Mouse (Mus musculus): ENCODE results near the gene Efna2. TPM values are rescaled to one million over a fixed set of nuclear protein-coding genes. Genes with fewer than 3 reads are reported as not detected.
A peak's percentile ranks its signal among the peaks of the same experiment; 100 is the strongest.

The Efna2 gene
- polyA plus RNA-seq (2014; fragmentation: Nextera tagmentation; extraction: Ambion mirVana): 48.8 and 50.7 TPM in 2 replicates

- Histone ChIP-seq H3K27ac (ENCODE audit: low read depth, low read length) (peak within 1 kb of the TSS; percentile 19; the same call in 1 of the 2 replicates), H3K36me3 (ENCODE audit: control insufficient read depth, insufficient read depth, low read length) (no peaks in the 10 kb centered on the region), H3K4me1 (replicated peaks; ENCODE audit: control insufficient read depth, insufficient read depth, low read length) (peaks cover 11% of the 10 kb centered on the region; the same call in 1 of the 2 replicates), H3K9me3 (ENCODE audit: control insufficient read depth, low read length) (no peaks in the 10 kb centered on the region), H3K9ac (ENCODE audit: low read length) (peak within 1 kb of the TSS; percentile 97), H3K27me3 (ENCODE audit: control insufficient read depth, insufficient read depth, low read length) (no peaks in the 10 kb centered on the region), H3K4me3 (ENCODE audit: low read depth, low read length) (peak within 1 kb of the TSS; percentile 85), H3K4me2 (ENCODE audit: low read depth, low read length, severe bottlenecking) (peak within 1 kb of the TSS; percentile 59)
- 2% methylated on average over 66 of the region's 106 CpGs for WGBS
- DNase-seq (ENCODE audit: low spot score) (peak; percentile 83), ATAC-seq (replicated peaks; ENCODE audit: low FRiP score) (peak; percentile 85)
Observed at GRCm38 (mm10) chr10:80179068-80180051, at the start of gene Efna2. Efna2 (plus strand) TSS chr10:80179482.

- ATAC-seq (replicated peaks; ENCODE audit: low FRiP score) (no peak), DNase-seq (ENCODE audit: low spot score) (no peak)
- H3K27ac ChIP-seq (ENCODE audit: low read depth, low read length): no peak overlapping the region
- no peaks in the 10 kb centered on the region for H3K9me3 ChIP-seq (ENCODE audit: control insufficient read depth, low read length)
- H3K4me1 ChIP-seq (replicated peaks; ENCODE audit: control insufficient read depth, insufficient read depth, low read length): peaks cover 7% of the 10 kb centered on the region; the same call in 1 of the 2 replicates
- no peak overlapping the region for H3K4me3 ChIP-seq (ENCODE audit: low read depth, low read length)
- no peak overlapping the region for H3K9ac ChIP-seq (ENCODE audit: low read length)
- 96% methylated on average over 9 of the region's 9 CpGs for WGBS
- peaks cover 20% of the 10 kb centered on the region for H3K36me3 ChIP-seq (ENCODE audit: control insufficient read depth, insufficient read depth, low read length)
- H3K27me3 ChIP-seq (ENCODE audit: control insufficient read depth, insufficient read depth, low read length): no peaks in the 10 kb centered on the region
- no peak overlapping the region for H3K4me2 ChIP-seq (ENCODE audit: low read depth, low read length, severe bottlenecking)
Observed at GRCm38 (mm10) chr10:80129846-80130245, 49.4 kb upstream of the Efna2 start.

DNA sequence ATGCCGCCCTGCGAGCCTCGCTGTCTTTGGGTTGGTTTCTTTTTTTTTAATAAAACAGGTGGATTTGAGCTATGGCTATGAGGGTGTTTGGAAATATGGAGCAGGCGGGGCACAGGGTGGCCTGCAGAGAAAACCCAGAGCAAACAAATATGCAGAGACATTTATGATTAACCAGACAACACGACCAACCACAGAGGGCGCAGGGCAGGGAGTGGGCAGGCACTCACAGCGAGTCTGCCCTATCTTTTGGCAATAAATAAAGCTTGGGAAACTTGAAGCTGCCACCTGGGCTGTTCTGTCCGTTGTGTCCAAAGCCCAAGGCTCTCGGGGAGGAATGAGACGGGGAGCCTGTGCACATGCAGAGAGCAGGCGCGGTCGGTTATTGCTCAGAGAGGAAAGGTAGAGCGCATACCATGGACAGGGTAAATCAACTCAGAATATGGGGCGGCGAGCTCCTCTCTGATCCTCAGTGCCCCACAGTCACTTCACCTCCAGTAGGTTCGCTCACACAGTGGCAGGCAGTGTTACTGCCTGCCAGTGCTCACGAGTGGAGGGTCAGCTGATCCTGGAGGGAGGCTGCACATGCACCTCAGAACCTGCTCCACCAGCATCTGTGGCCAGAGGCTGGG is 48.8 kb upstream of the Efna2 start:
- Histone ChIP-seq H3K27me3 (ENCODE audit: control insufficient read depth, insufficient read depth, low read length) (no peaks in the 10 kb centered on the region), H3K4me2 (ENCODE audit: low read depth, low read length, severe bottlenecking) (no peak overlapping the region), H3K4me3 (ENCODE audit: low read depth, low read length) (no peak overlapping the region), H3K9ac (ENCODE audit: low read length) (no peak overlapping the region), H3K4me1 (replicated peaks; ENCODE audit: control insufficient read depth, insufficient read depth, low read length) (peaks cover 7% of the 10 kb centered on the region; the same call in 1 of the 2 replicates), H3K27ac (ENCODE audit: low read depth, low read length) (no peak overlapping the region), H3K36me3 (ENCODE audit: control insufficient read depth, insufficient read depth, low read length) (peaks cover 20% of the 10 kb centered on the region), H3K9me3 (ENCODE audit: control insufficient read depth, low read length) (no peaks in the 10 kb centered on the region)
- DNase-seq (ENCODE audit: low spot score): no peak
- ATAC-seq (replicated peaks; ENCODE audit: low FRiP score): no peak
- WGBS: 87% methylated on average over 18 of the region's 18 CpGs

DNA sequence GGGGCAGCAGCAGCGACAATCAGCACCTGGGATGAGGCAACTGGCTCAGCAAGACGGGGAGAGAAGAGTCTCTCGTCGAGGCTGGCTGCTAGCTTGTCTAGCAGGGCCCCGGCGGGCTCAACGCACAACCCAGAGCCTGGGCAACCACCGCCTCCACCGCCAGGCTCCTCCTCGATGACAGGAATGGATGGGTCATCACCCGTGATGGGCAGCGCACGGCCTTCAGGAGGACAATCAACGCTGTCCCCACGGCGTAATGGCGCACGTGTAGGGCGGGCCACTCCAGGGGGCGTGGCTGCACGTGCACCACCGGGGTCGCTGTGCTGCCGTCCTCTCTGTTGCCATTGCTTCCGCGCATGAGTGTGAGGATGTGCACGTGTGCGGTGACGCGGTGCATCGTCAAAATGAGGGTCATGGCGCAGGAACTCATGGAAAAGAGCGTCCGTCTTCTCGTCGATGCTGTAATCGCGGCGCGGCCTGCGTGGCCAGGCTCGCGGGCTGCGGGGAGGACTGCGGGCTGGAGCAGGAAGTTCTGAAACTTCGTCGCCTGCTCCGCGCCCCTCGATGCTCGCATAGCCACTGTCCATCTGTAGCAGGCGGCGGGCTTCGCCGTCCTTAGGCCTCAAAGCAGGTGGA is 47.8 kb upstream of the Efna2 start:
- Histone ChIP-seq H3K4me1 (replicated peaks; ENCODE audit: control insufficient read depth, insufficient read depth, low read length) (peaks cover 10% of the 10 kb centered on the region), H3K4me3 (ENCODE audit: low read depth, low read length) (no peak overlapping the region), H3K27me3 (ENCODE audit: control insufficient read depth, insufficient read depth, low read length) (no peaks in the 10 kb centered on the region; the same call in 1 of the 2 replicates), H3K36me3 (ENCODE audit: control insufficient read depth, insufficient read depth, low read length) (peaks cover 20% of the 10 kb centered on the region), H3K27ac (ENCODE audit: low read depth, low read length) (no peak overlapping the region), H3K9me3 (ENCODE audit: control insufficient read depth, low read length) (no peaks in the 10 kb centered on the region), H3K9ac (ENCODE audit: low read length) (peak overlapping the region; percentile 35), H3K4me2 (ENCODE audit: low read depth, low read length, severe bottlenecking) (peak overlapping the region; percentile 1; the same call in 1 of the 2 replicates)
- peak; percentile 80 for DNase-seq (ENCODE audit: low spot score)
- WGBS: 13% methylated on average over 55 of the region's 55 CpGs
- 0 out of 2 replicates have a peak, but pooled peaks have one; percentile 19 for ATAC-seq (replicated peaks; ENCODE audit: low FRiP score)

DNA sequence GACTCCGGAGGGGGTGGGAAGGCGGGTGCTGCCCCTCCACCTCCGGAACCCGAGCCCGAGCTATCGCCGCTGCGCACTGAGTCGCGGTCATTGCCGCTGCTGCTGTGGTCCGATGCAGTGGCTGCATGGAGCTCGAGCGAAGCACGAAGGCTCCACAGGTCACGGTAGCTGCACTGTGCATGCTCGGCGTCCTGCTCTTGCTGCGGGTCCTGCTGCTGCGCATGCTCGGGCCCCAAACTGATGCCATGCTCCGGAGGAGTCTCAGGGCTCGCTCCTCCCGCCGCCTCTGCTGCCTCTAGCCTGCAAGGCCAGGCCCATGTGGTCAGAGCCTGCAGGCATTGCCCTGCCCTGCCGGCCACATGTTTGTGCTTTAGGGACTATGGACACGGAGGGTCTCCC is 47.3 kb upstream of the Efna2 start:
- Histone ChIP-seq H3K27ac (ENCODE audit: low read depth, low read length) (no peak overlapping the region), H3K36me3 (ENCODE audit: control insufficient read depth, insufficient read depth, low read length) (peaks cover 20% of the 10 kb centered on the region), H3K27me3 (ENCODE audit: control insufficient read depth, insufficient read depth, low read length) (peaks cover 5% of the 10 kb centered on the region), H3K4me2 (ENCODE audit: low read depth, low read length, severe bottlenecking) (peak overlapping the region; percentile 1; the same call in 1 of the 2 replicates), H3K4me3 (ENCODE audit: low read depth, low read length) (no peak overlapping the region), H3K4me1 (replicated peaks; ENCODE audit: control insufficient read depth, insufficient read depth, low read length) (peaks cover 15% of the 10 kb centered on the region), H3K9me3 (ENCODE audit: control insufficient read depth, low read length) (no peaks in the 10 kb centered on the region), H3K9ac (ENCODE audit: low read length) (peak overlapping the region; percentile 35)
- peak; percentile 19; the same call in 1 of the 2 replicates for ATAC-seq (replicated peaks; ENCODE audit: low FRiP score)
- 30% methylated on average over 27 of the region's 27 CpGs for WGBS
- DNase-seq (ENCODE audit: low spot score): no peak

GRCm38 (mm10) chr10:80133226-80133849 is 45.9 kb upstream of the Efna2 start:
- H3K27ac ChIP-seq (ENCODE audit: low read depth, low read length): no peak overlapping the region
- WGBS: 85% methylated on average over 8 of the region's 8 CpGs
- peaks cover 13% of the 10 kb centered on the region for H3K36me3 ChIP-seq (ENCODE audit: control insufficient read depth, insufficient read depth, low read length)
- H3K9ac ChIP-seq (ENCODE audit: low read length): no peak overlapping the region
- ATAC-seq (replicated peaks; ENCODE audit: low FRiP score) (no peak), DNase-seq (ENCODE audit: low spot score) (no peak)
- H3K4me2 ChIP-seq (ENCODE audit: low read depth, low read length, severe bottlenecking): no peak overlapping the region
- peaks cover 25% of the 10 kb centered on the region for H3K4me1 ChIP-seq (replicated peaks; ENCODE audit: control insufficient read depth, insufficient read depth, low read length)
- H3K27me3 ChIP-seq (ENCODE audit: control insufficient read depth, insufficient read depth, low read length): peaks cover 9% of the 10 kb centered on the region
- no peaks in the 10 kb centered on the region for H3K9me3 ChIP-seq (ENCODE audit: control insufficient read depth, low read length)
- H3K4me3 ChIP-seq (ENCODE audit: low read depth, low read length): no peak overlapping the region

- ATAC-seq (replicated peaks; ENCODE audit: low FRiP score) (no peak), DNase-seq (ENCODE audit: low spot score) (no peak)
- no peak overlapping the region for H3K9ac ChIP-seq (ENCODE audit: low read length)
- peaks cover 9% of the 10 kb centered on the region for H3K36me3 ChIP-seq (ENCODE audit: control insufficient read depth, insufficient read depth, low read length)
- H3K27ac ChIP-seq (ENCODE audit: low read depth, low read length): no peak overlapping the region
- no peak overlapping the region for H3K4me3 ChIP-seq (ENCODE audit: low read depth, low read length)
- H3K9me3 ChIP-seq (ENCODE audit: control insufficient read depth, low read length): no peaks in the 10 kb centered on the region
- 90% methylated on average over 9 of the region's 9 CpGs for WGBS
- H3K4me2 ChIP-seq (ENCODE audit: low read depth, low read length, severe bottlenecking): no peak overlapping the region
- H3K4me1 ChIP-seq (replicated peaks; ENCODE audit: control insufficient read depth, insufficient read depth, low read length): peaks cover 27% of the 10 kb centered on the region
- peaks cover 9% of the 10 kb centered on the region for H3K27me3 ChIP-seq (ENCODE audit: control insufficient read depth, insufficient read depth, low read length)
Observed at GRCm38 (mm10) chr10:80134421-80134820, 44.9 kb upstream of the Efna2 start.

DNA sequence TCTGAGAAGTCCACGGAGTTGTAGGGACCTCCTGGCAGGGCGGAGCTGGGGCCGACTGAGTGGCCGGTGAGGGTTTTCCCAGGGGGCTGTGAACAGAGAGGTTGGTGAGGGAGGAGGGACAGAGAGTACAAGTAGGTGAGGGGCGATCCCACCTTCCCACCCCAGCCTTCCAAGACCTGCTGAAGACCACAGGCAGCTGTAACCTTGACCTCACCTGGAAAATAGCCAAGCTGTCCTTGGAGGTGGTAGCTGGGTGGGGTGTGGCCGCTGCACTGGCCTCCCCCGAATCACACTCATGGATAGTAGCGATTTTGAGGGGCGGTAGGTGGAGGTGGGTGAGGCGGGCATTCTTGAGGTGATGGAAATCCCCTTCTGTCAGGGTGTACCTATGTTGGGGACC is 44.1 kb upstream of the Efna2 start:
- peaks cover 2% of the 10 kb centered on the region for H3K36me3 ChIP-seq (ENCODE audit: control insufficient read depth, insufficient read depth, low read length)
- no peaks in the 10 kb centered on the region for H3K9me3 ChIP-seq (ENCODE audit: control insufficient read depth, low read length)
- peaks cover 9% of the 10 kb centered on the region for H3K27me3 ChIP-seq (ENCODE audit: control insufficient read depth, insufficient read depth, low read length)
- no peak for DNase-seq (ENCODE audit: low spot score)
- H3K27ac ChIP-seq (ENCODE audit: low read depth, low read length): no peak overlapping the region
- no peak overlapping the region for H3K4me2 ChIP-seq (ENCODE audit: low read depth, low read length, severe bottlenecking)
- WGBS: 92% methylated on average over 10 of the region's 10 CpGs
- H3K9ac ChIP-seq (ENCODE audit: low read length): no peak overlapping the region
- no peak for ATAC-seq (replicated peaks; ENCODE audit: low FRiP score)
- no peak overlapping the region for H3K4me3 ChIP-seq (ENCODE audit: low read depth, low read length)
- H3K4me1 ChIP-seq (replicated peaks; ENCODE audit: control insufficient read depth, insufficient read depth, low read length): peaks cover 28% of the 10 kb centered on the region

All from forebrain, embryonic 11.5 days (tissue).